Mouse (Mus musculus) CD4-positive, CD25-positive, alpha-beta regulatory T cell, adult 4 months (primary cell): Measurements from ENCODE around the gene Sorbs2. TPM values are rescaled to one million over a fixed set of nuclear protein-coding genes. Genes with fewer than 3 reads are reported as not detected.

Experiments used
- ATAC-seq: one replicate; pipeline ENCODE4 v1.8.0; 2017
- polyA plus RNA-seq, 2 experiments: library from polyadenylated mRNA; unstranded; fragments of 100-300 nt; shearing (Covaris generic); gene quantifications; one replicate each; pipeline ENCODE4 v1.2.1; 2017

Gene Sorbs2
- polyA plus RNA-seq, 2 experiments from 2014 or later: 0.30 to 0.96 TPM

DNA sequence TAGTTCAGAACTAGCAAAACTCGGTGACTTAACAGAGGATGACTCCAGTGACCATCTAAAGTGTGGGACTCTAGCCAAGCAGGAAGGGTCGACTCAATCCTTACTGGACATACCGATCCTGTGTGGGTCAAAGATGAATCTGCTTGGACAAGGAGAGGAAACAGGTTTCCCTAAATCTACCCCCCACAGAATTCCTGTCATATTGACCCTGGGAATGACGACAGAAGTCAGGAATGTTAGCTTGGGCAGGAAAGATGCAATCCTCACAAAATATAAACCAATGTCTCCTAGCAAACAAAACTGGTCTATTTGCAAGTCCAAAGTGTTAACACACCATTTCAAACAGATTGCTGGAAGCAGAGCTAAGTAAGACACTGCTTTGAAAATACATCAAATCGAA is 118.8 kb downstream of the Sorbs2 start:
- ATAC-seq: no peak

GRCm38 (mm10) chr8:45627246-45628241 is 120.0 kb downstream of the Sorbs2 start:
- no peak for ATAC-seq

GRCm38 (mm10) chr8:45628421-45629065 is 121.0 kb downstream of the Sorbs2 start:
- no peak for ATAC-seq

DNA sequence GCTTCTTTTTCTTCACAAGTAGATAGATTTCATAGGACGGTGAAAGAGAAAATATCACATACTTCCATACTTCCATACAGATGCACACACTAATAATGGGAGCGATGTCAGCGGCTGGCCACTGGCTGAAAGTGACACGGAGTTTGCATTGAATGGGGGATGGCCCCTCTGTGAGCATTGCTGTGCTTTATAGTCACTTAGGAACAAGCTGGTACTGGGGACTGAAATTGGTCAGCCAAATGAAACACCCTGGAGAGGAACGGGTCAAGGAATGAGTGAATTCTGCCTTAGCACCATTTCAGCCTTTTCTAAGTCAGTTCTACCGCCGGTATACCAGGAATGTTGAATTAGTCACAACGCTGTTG is 121.5 kb downstream of the Sorbs2 start:
- ATAC-seq: no peak

DNA sequence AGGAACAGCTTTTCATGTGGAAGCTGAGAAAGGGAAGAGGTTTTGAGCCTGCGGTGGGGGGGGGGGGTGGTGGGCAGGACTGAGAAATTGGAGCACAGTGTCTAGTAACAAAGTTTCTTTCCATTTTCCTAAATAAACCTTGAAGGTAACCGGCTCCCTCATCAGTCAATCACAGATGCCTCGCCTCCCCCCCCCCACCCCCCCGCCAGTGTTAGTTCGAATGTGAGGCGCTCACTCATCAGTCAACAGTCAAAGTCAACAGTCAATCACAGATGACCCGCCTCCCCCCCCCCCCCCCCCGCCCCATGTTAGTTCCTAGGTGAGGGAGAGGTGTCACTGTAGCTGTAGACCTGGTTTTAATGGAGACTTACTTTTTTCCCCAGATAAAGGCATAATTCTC is 123.4 kb downstream of the Sorbs2 start:
- ATAC-seq: no peak

GRCm38 (mm10) chr8:45635155-45635554 is 127.6 kb downstream of the Sorbs2 start:
- ATAC-seq: no peak

DNA sequence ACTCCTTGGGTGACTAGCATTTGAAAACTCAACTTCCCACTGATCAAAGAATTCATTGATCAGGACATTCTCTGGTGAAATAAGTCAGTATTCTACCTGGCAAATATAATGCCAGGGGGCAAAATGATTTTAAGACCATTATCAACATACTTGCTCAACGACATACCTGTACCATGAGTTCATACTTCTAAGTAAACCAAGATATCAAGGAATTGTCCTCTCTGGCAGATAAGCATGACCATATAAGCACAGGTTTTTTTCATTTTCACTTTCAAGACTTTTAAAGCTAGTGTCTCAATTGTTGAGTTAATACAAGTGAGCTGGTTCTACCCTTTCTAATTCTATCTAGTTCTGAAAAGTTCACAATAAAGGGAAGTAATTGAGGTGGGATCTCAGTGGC is 130.2 kb downstream of the Sorbs2 start:
- ATAC-seq: no peak

- ATAC-seq: no peak
Measured at GRCm38 (mm10) chr8:45639444-45639843, 131.9 kb downstream of the Sorbs2 start.

DNA sequence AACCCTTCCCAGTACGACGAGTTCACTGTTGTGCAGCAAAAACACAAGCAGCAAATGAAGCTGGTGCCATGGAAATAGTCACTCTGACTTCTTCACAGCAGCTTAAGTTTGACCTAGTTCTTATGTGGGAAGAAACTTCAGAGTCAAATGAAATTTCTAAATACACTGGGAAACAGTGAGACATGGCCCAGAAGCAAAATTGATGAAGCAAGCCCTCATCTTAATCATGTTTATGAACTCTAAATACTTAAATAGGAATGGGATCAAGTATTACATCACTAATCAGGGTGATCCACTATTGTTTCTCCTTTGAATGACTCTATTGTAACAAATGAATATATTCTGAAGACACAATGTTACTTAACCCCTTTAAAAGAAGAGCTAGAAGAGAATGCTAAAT is 137.1 kb downstream of the Sorbs2 start:
- ATAC-seq: no peak

GRCm38 (mm10) chr8:45649063-45649462 is 141.5 kb downstream of the Sorbs2 start:
- no peak for ATAC-seq

- ATAC-seq: no peak
Measured at GRCm38 (mm10) chr8:45649966-45650365, 142.4 kb downstream of the Sorbs2 start.

- ATAC-seq: no peak
Measured at GRCm38 (mm10) chr8:45658021-45658420, 150.4 kb downstream of the Sorbs2 start.

DNA sequence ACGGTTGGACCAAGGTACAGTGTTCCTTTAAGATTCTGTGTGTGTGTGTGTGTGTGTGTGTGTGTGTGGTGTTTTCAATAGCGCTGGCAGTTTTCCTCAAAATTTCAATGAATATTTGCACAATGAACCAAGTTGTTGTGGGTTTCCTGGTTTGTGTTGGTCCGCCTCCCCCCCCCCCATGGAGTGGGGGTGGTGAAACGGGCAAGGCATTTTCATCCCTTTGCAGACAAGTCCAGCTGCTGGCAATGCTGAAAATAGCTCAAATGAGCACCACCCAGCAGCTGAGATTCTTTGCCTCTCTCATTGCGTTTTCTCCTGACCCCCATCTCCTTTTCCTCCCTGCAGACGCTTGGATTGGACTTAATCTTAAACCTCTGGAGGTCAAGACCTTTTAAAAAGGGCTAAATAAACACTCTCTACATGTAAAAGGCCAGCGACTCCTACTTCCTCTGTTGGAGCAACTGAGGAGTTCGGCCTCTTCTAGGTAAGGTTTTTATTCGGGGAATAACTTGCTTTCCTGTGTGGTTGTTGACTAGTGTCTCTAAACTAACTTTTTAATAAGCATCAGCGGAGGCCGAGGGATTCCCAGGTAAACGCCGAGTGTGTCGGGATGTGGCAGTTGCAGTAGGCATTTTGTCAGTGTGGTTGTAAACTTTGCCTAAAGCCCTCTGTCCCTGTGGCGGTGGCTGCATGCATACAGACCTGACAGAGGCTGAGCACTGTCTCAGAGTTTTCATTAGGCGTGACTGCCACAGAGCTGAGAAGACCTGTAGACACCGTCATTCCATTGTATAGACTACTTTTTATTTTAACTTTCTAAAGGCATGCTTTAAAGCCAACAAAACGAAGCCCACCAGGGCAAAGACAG is 151.1 kb downstream of the Sorbs2 start:
- no peak for ATAC-seq

DNA sequence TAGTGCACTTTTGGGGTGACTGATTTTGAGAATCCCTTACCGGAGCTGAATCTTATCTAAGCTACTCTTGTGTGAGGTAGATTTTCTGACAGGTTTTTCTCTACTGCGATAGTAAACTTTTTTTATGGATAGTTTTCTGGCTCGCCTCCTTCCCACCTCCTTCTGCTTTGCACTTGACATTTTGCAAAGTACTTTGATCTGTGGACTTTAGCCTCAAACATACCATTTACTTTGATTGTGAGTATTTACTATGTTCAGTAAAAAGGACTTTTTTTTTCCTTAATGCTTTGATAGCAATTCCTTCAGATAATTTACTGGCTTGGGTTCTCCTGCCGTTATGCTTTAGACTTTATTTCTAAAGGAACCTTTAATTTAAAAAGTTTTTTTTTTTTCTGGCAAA is 151.9 kb downstream of the Sorbs2 start:
- ATAC-seq: no peak

DNA sequence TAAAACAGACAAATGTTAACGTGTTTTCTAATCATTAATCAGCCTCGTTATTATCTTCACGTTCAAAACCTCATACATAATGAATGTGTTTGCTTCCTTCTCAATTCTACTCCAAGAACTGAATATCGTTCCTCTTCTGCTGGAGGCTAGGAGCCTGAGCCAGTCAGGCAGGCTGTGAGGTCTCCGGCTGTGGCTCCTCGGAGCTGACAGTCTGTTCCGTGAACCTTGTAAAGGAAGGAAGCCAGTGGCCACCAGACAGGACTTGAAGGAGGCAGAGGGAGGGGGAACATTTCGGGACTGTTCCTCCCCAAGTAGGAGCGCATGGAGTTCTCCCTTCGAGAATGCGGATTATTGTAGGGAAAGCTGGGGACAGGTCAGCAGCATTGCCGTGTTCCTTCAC is 153.0 kb downstream of the Sorbs2 start:
- ATAC-seq: no peak

GRCm38 (mm10) chr8:45661605-45662004 is 154.0 kb downstream of the Sorbs2 start:
- no peak for ATAC-seq

- no peak for ATAC-seq
Measured at GRCm38 (mm10) chr8:45666221-45666620, 158.6 kb downstream of the Sorbs2 start.

DNA sequence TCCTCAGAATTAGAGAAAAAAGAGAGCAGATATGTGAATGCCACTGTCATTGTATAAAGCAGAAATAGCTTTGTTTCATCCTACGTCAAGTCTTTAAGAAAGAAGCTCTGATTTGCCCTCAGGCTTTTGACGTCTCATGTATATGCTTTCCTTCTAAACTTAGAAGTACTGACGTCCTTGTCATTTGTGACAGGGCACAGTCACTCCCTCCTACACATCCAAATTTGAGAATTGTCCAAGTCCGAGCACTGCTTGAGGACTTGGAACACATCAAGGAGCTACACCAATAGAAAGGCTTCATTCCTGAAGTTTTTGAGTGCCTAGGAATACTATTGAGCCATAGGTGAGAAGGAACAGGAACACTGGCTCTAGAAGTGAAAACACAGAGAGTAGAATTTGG is 165.6 kb downstream of the Sorbs2 start:
- ATAC-seq: no peak

GRCm38 (mm10) chr8:45675821-45676279 is 168.3 kb downstream of the Sorbs2 start:
- no peak for ATAC-seq

GRCm38 (mm10) chr8:45677114-45677853 is 169.7 kb downstream of the Sorbs2 start:
- no peak for ATAC-seq

- ATAC-seq: no peak
Measured at GRCm38 (mm10) chr8:45677854-45678241, 170.3 kb downstream of the Sorbs2 start.

DNA sequence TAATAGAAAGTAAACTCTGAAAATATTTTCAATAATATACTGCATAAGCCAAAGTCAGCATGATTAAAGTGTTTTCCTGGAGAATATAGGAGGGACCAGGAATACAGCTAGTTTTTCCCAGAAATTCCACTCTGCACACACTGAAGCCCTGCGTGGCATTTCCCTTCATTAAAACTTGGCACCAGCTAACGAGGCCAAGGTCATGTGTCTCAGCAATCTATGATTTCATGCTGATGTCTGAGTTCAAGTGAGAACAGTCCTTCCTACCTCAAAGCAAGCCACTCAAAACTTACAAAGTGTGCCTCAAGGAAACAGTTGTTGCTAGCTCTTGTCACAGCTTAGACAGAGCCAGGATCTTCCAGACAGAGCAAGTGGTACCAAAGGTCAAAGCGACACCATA is 173.6 kb downstream of the Sorbs2 start:
- no peak for ATAC-seq
